Mouse (Mus musculus) C2C12 (cell line): ENCODE results near the gene Tra2a.

Source experiments
- CTCF ChIP-seq: IDR thresholded peaks from one replicate; pipeline ENCODE4 v1.5.1; 2011; ENCODE audit not compliant: control insufficient read depth, insufficient read depth, insufficient read length
- FOSL1 ChIP-seq: IDR thresholded peaks from one replicate; pipeline ENCODE4 v1.8.0; 2011; ENCODE audit warnings: mild to moderate bottlenecking, low read length; ENCODE audit not compliant: poor library complexity, insufficient read depth, severe bottlenecking
- MAX ChIP-seq: IDR thresholded peaks from one replicate; pipeline ENCODE4 v1.6.1; 2011; ENCODE audit warnings: mild to moderate bottlenecking, control low read depth

DNA sequence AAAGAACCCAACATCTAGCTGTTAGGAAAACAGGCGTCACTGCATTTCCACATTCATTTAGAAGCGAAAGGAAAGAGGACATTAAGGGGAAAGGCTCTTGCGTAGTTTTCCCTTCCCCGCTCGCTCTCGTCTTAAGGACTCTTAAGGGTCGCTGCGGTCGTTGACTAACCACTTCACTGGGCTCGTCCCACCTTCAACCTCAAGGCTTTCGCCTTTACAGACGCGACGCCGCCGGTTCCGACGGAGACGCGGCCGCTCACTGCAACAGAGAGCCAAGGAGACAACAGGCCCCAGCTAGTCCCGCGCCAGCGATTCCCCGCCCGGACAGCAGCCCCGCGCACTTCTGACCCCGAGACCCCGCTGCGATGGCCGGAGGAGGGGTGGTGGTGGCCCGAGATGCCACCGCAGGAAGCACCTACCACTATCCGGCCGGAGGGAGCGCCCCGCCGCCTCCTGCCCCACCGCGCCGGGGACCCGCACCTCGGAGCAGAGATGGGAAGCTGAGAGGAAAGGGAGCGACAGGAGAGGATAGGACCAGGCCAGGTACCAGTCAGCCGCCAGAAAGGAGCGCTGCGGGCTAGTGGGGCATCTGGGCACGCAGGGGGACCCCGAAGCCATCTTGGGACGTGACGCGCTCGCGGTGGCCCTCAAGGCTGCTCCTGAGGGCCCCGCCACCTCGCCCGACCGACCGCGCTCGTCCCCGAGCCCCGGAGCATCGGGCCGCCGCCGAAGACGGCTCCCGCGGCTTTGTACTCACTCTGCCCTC is 569 bp downstream of the Tra2a start:
- TF ChIP-seq CTCF = no peak
- no peak for TF ChIP-seq MAX
- TF ChIP-seq FOSL1 = no peak
